24 mouse cellular contexts compared by ENCODE assay signal in the genomic region with DNA sequence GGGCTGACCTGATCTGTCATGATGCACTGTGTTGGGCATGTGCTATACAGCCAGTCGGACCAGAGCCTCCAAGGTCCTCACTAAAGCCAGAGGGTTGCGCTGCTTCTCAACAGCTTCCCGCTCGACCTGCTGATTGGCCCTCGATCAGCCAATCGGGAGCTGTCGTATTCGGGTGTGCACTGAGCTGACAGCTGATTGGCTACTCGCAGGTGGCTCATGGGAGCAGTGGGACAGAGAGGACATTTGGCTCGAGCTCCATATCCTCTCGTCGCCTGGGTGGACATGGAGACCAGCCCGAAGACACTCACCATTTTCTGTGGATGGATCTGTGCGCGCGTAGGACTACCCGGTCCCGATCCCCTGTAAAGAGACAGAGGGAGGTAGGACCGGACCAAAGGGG. TPM values are rescaled to one million over a fixed set of nuclear protein-coding genes. Genes with fewer than 3 reads are reported as not detected.
"Had no signal": no experiment of that assay in that cellular context is flagged by ENCODE, and none has a peak within 500 bp of the region (broad histone marks: within the 10 kb centered on the region; RNA-seq: fewer than 3 reads in every experiment).

No protein-coding gene starts in this region.

- H3K36me3 ChIP-seq: kidney, embryonic 15.5 days; limb, embryonic 15.5 days; liver, embryonic 12.5 days; midbrain, embryonic 10.5 days; neural tube, embryonic 13.5 days; stomach, embryonic 15.5 days had no signal

- H3K4me3 ChIP-seq: kidney, embryonic 15.5 days; limb, embryonic 15.5 days; liver, embryonic 12.5 days; midbrain, embryonic 10.5 days; neural tube, embryonic 13.5 days; stomach, embryonic 15.5 days had no signal

- ATAC-seq: intestine, embryonic 16.5 days; liver, embryonic 12.5 days; midbrain, embryonic 16.5 days had no signal

- H3K27ac ChIP-seq: kidney, embryonic 15.5 days; limb, embryonic 15.5 days; liver, embryonic 12.5 days; midbrain, embryonic 10.5 days; neural tube, embryonic 13.5 days; stomach, embryonic 15.5 days had no signal

- H3K9me3 ChIP-seq: kidney, embryonic 15.5 days; limb, embryonic 15.5 days; liver, embryonic 12.5 days; stomach, embryonic 15.5 days had no signal

- H3K9ac ChIP-seq: kidney, embryonic 15.5 days; limb, embryonic 15.5 days; liver, embryonic 12.5 days; lung, embryonic 14.5 days; neural tube, embryonic 13.5 days; stomach, embryonic 15.5 days had no signal

- DNase-seq: kidney, adult 2 months; kidney, postnatal 14 days; lung, embryonic 14.5 days; lung, postnatal 10 days; right cerebral cortex, adult 18-20 months; right cerebral cortex, postnatal 4 days; spleen, adult 18-20 months; thymus, adult 18-20 months; thymus, postnatal 25 days had no signal

- H3K4me2 ChIP-seq: kidney, embryonic 15.5 days; limb, embryonic 15.5 days; liver, embryonic 12.5 days; lung, embryonic 14.5 days; neural tube, embryonic 13.5 days; stomach, embryonic 15.5 days had no signal

- H3K4me1 ChIP-seq: kidney, embryonic 15.5 days; limb, embryonic 15.5 days; liver, embryonic 12.5 days; midbrain, embryonic 10.5 days; stomach, embryonic 15.5 days had no signal

RNA-seq across cellular contexts. Expression of gene 1700018B08Rik, which starts 2.3 kb away (rescaled TPM):
- total RNA-seq: layer of hippocampus, postnatal 25 days; left cerebral cortex, adult 8-10 months; left cerebral cortex, postnatal 25 days; megakaryocyte, adult 5-6 weeks had no signal
- polyA plus RNA-seq: intestine, embryonic 16.5 days; kidney, adult 2 months; kidney, embryonic 15.5 days; large intestine, adult 2 months; limb, embryonic 11.5 days; limb, embryonic 15.5 days; liver, embryonic 12.5 days; liver, embryonic 16.5 days; lung, embryonic 14.5 days; midbrain, embryonic 10.5 days; midbrain, embryonic 16.5 days; neural tube, embryonic 13.5 days; stomach, embryonic 15.5 days had no signal
